Mouse (Mus musculus): ENCODE measurements around the gene Selenos.

Selenos gene

GRCm38 (mm10) chr7:66087652-66088051, 8.2 kb downstream of the Selenos start:
- DNase-seq, result no peak

- DNase-seq, result no peak
These were observed 8.6 kb downstream of the Selenos start for GRCm38 (mm10) chr7:66088077-66088476.

GRCm38 (mm10) chr7:66090676-66091190, 11.3 kb downstream of the Selenos start:
- DNase-seq, result no peak

DNA sequence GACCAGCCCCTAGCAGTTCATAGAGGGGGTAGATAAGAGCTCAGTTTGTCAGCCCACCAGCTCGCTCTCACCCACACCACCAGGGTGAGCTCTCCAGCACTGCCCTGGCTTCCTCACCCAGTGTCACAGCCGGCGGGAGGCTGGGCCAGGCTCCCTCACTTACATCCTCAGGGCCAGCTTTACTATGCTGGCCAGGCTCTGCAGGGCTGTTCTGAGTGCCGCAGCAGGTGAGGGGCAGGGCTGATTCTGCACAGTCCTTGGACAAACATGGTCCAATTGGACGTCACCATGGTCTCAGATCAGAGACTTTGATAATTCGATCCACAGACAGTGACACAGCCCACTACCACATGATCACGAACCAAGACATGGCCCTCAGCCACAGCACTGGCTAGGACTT, 12.1 kb downstream of the Selenos start:
- no peak for DNase-seq

- peak; percentile 42 to 63 for DNase-seq
These were observed 13.2 kb downstream of the Selenos start for GRCm38 (mm10) chr7:66092656-66093055.

DNA sequence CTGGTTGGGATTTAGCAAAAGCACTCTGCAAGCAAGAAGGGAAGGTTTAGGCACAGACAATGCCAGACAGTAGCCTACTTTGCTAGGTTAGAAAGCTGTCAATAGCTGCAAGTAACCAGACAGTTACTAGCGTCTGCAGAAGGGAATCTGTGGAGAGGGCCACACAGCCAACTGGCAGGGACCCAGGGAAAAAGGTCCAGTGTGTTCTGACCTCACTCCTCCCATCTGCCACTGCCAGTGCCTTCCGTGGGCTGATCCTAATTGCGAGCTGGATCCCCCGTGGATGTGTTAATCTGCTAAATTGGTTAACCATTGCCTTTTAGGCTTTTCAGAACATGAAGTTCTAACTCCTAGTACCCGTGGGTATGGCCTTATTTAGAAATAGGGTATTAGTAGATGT, 14.7 kb downstream of the Selenos start:
- DNase-seq, result peak; percentile 52 to 63

GRCm38 (mm10) chr7:66098803-66099202, 19.4 kb downstream of the Selenos start:
- no peak for DNase-seq

GRCm38 (mm10) chr7:66101866-66102265, 22.4 kb downstream of the Selenos start:
- DNase-seq, result peak in 1 of 2 experiments; percentile 41

DNA sequence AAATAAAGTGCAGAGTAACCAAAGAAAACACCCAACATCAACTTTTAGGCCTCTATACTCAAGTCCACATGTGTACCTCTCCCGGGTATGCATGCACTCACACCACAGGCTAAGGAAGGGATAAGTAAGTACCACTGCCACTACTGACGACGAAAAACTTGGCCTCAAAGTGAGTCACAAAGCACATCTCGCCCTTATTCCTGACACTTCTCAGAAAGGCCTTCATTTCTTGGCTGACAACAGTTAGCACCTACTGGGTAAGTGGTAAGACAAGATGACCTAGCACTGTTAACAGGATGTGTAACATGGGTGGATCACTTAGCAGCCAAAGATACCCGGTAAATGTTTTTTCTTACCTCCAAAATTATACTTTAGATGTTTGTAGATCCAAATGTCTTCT, 25.1 kb downstream of the Selenos start:
- DNase-seq, result no peak

- DNase-seq, result no peak
These were observed 26.3 kb downstream of the Selenos start for GRCm38 (mm10) chr7:66105771-66106170.

DNA sequence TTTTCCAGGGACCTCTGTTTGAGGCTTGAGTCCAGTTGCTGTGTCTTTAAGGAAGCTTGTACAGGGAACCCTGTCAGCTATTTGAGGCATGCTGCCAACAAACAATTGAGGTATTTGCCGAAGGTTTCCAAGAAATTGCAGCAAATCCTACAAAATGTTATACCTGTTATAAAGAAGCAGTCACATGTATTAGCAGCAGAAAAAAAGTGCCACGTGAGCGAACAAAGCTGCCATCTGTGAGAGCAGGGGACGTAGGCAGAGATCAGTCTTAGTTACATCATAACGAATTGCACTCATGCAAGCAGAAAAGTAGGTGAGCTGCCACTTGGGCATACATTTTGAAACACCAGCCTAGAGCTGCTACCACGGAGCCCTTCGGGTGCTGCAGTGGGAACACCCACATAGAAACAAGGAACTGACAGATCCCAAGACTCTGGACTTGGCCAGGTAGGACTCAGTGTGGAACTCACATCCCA, 27.2 kb downstream of the Selenos start:
- DNase-seq, result no peak

- no peak for DNase-seq
These were observed 27.8 kb downstream of the Selenos start for GRCm38 (mm10) chr7:66107206-66107605.

- peak in 1 of 2 experiments; percentile 35 for DNase-seq
These were observed 28.5 kb downstream of the Selenos start for GRCm38 (mm10) chr7:66107930-66108329.

- DNase-seq, result peak; percentile 80 to 90
These were observed 29.8 kb downstream of the Selenos start, which contains the start of gene Chsy1 for GRCm38 (mm10) chr7:66108961-66109854. Gene Chsy1, plus strand, starts transcription at chr7:66109515.

DNA sequence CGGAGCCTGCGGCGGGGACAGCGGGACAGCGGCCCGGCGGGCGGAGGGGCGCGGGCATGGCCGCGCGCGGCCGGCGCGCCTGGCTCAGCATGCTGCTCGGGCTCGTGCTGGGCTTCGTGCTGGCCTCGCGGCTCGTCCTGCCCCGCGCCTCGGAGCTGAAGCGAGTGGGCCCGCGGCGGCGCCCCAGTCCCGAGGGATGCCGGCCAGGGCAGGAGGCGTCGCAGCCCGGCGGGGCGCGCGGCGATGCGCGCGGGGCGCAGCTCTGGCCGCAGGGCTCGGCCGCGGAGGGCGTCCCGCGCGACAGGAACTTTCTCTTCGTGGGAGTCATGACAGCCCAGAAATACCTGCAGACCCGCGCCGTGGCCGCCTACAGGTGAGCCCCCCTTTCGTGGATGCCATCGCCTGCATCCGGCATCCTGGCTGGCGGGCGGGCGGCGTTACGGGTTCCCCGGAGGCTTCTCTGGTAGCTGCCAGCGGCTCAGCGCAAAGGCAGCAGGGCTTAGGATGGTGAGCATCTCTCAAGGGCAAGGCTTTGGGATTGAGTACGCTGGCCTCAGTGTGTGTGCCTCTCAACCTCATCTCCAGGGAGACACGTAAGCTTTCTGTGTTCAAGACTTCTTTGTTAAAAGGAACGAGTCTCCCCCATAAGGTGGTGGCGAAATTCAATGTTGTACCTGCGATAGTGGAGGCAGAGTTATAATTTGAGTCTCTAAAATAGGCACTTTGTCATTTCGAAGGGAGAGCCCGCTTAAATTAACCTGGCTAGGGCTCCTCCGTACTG, 30.6 kb downstream of the Selenos start:
- peak; percentile 38 to 66 for DNase-seq

GRCm38 (mm10) chr7:66110636-66111112, 31.2 kb downstream of the Selenos start:
- peak in 1 of 2 experiments; percentile 33 for DNase-seq

DNA sequence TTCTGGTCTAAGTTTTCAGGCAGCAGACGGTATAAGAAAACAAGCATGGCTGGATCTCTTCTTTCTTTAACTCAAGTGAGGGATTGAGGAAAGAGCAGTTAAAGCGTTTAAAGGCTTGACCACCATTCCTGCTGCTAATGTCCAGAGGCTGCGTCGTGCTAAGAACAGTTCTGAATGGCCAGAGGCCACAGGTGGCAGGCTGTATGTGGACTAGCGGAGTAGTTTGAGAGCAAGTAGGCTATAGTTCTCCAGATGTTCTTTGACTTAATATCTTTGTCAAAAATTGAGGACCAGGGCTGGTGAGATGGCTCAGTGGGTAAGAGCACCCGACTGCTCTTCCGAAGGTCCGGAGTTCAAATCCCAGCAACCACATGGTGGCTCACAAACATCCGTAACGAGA, 31.8 kb downstream of the Selenos start:
- no peak for DNase-seq

GRCm38 (mm10) chr7:66113561-66113960, 34.1 kb downstream of the Selenos start:
- no peak for DNase-seq

DNA sequence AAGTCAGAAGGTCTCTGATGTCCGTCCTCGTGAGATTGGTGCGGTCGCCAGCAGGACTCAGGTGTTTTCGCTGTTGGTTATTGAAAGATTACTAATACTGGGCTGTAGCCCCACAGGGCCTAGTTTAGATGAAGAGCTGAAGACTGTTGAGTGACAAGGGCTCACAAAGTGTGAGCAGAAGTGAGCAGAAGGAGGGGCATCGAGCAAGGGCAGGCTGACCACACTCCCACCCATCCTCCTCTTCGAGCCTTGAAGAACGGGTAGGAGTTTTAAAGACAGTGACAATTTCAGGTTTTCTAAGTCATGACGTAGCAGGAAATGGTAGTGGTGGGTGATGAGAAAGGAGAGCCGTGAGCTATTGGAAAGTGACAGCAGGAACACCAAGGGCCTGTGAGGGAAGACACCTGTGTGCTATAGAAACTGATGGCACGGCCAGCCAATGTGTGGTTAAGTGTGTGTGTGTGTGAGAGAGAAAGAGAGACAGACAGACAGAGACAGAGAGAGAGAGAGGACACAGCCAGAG, 36.4 kb downstream of the Selenos start:
- no peak for DNase-seq

DNA sequence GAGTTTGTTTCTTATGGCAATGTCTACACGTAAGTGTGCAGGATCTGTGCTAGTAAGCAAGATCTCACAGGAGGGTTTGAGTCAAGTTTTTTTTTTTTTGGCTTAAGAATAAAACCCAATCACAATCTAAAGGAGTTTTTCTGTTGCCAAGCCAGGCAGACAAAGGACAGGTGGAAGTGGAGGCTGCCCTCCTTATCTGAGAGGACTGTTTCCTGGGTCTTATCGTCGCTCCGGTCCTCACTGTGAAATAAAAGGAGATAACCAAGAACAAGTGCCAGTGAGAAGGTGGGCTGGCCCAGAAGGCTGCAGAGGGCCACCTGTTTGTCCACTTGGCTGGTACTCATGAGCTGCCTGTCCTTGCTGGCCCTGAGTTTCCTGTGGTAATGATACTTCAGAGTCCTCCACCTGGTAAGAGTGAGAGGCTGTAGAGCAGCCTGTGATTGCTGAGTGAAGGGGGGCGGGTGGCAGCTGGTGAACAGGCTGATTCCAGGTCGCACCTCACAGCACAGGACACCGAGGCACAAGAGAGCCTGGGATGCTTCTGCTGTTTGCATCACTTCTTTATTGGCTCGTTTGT, 37.5 kb downstream of the Selenos start:
- DNase-seq, result peak in 1 of 2 experiments; percentile 27

DNA sequence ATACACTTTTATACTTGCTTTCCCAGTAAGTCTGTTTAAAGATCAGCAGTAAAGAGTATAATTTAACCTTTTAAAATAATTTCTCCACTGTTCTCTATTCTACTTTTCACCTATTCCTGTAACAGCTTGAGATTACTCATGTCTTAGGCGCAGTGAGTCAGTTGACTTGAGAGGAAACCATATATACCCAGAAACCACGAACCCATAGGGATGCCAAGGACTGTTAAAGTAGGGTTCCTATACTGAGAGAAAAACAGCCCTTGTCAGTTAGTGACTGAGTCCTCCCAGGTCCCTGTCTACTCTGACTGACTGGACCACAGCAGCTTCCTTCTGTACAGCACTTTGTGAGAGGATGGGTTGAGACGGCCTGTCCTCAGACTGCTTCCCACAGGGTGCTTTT, 38.6 kb downstream of the Selenos start:
- no peak for DNase-seq

DNA sequence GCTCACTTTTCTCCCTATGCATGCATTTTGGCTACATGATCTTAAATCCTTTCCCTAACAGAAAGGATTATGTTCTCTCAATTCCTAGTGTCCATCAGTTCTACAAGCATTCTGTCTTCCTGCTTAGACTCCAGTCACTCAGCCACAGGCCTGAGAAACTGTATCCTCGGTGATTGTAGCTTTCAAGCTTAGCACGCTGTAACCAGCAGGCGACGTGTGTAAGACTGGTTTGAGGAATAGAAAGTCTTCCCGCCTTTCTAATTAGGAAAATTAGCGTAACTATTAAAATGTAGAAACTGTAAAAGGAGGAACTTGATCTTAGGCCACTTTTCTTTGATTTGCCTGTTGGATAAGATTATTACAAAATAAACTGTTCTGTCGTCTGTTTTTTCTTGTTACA, 39.3 kb downstream of the Selenos start:
- no peak for DNase-seq

- peak; percentile 47 to 64 for DNase-seq
These were observed 40.7 kb downstream of the Selenos start for GRCm38 (mm10) chr7:66120139-66120538.
